Mouse (Mus musculus) fibroblast of lung, adult 2 months (primary cell): ENCODE results near the gene Flot1.

Experiments
- DNase-seq: peaks from one replicate; pipeline ENCODE4 v3.0.0-alpha.2; 2011; ENCODE audit warnings: low read depth

Gene Flot1

DNA sequence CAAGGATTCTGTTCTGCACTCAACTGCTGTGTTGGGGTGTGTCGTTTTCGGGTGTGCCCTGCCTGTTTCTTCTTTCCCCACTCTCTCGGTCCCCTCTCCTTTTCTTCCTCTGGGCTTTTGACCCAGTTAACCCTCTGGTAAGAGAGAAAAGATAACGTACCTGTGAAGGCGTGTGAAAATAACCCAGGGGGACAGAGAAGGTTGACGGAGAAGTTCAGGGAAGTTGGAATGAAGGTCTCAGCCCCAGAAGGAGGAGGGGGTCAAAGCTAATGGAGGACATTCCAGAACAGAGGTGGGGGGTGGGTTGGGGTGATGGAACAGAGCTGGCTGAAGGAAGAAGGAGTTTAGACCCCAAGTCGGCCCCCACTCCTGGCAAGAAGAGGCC lies 45.9 kb downstream of the Flot1 start:
- DNase-seq, result no peak

DNA sequence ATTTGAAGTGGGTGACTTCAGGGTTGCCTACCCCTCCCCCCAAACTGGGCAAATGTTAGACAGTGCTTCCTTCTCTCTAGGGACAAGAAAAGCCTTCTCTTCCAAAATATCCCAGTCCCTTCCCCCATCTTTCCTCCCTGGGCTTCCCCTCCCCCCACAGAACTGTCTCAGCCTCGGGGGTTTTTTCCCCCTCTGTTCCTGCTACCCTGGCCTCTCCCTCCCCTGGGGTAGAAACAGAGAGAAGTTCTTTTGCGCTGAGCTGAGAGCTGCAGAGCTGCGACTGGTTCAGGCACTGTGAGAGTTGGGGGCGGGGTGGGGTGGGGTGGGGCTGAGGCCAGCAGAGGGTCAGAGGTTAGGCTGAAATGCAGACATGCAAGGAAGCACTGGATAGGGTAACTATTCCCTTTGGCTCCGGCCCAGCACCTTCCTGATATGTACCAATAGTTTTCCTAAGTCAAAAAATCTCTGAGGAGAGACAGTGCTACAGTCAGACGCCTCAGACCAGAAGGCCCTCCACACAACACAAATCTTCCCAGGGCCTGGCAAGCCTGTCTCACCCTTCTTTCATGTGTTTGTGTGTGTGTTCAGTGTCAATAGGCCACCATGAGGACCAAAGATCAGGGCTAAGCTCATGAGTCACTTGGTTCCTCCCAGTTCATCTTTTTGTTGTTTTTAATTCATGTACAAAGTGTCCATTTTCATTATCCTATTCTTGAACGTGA lies 46.5 kb downstream of the Flot1 start:
- no peak for DNase-seq

DNA sequence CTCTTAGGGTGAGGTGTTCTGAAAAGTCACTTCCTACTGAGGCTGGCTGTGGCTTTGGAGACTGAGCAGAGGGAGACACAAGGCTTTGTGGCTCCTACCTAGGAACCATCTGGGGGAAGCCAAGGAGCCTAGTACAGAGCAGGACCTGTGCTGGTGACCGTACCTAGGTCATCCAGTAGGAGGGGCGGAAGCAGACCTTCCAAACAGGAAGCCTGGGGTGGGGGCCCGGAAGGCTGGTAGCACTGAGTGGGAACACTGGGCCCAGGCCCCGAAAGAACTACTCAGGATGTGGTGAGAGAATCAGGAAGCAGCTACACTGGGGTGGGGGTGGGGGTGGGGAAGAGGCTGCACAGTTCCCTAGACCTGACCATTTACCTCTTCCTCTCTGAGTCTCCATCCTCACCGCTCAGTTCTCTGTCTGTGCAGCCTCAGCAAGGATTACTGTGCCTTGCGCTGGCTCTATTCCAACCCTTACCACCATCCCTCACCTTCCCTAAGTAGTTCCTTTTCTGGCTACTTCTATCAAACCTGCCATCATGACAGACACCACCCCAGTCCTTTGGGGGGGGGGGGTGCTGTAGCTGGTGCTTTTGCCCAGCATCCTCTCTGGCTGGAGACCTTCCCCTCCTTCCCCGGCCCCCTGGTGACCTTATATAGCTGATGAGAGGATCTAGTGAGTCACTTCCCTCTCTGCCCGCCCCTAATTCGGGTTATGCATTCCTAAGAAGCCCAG lies 47.3 kb downstream of the Flot1 start:
- no peak for DNase-seq

DNA sequence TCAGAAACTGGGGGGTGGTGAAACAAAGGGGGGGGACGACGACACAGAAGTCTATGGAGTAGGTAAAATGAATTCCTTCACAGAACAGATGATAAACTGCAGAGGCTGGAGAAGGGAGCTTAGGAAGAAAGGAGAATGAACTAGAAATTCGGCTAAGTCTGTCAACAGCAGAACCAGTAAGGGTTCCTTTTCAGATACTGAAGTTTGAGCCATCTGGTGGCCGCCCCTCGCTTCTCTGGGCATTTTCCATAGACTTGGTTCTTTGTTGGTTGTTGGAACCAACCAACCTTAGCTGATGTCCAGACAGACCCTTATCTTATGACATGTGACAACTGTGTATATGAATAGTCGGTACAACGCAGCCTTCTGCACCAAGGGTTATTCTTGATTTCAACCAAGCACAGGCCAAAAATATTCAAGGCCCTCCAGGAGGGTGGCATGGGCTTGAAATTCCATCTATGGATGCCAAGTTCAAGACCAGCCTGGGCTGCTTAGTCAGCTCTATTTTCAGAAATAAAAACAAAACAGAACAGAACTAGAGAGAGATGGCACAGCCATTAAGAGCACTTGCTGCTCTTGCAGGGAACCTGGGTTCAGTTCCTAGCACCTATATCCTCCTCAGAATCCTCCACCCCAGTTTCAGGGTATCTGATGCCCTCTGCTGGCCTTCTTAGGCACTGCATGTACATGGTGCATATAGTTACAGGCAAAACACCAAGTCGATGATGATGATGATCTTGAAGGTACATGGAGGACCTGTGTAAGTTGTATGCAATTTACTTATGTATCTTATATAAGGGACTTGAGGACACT lies 48.1 kb downstream of the Flot1 start:
- DNase-seq, result no peak

DNA sequence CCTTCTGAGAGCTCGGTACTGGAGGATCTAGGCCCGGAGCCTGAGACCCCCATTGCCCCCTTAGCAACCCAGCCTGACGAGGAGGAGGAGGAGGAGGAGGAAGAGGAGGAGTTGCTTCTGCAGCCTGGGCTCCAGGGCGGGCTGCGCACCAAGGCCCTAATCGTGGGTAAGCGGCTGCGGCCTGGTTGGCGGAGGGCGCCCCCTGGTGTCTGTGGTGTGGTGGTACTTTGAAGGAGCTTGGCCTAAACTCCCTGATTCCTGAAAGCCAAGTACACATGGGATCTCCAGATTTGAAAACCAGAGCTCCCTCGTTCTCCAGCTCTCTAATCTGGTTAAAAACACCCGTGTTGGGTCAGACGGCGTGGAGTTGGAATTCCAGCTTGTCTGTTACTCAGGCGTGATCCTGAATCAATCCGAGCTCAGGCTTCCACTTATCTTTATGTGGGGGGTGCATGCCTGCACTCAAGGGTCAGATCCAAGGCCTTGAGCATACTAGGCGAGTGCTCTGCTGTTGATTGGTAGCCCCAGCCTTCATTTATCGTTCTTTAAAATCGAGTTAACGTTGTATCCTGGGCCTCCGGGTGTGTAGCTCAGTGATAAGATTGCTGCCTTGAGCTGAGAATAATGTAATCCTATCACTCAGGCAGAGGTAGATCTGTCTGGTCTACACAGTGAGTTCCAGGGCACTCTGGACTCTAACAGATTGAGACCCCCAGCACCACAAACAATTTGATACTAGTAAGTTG lies 50.9 kb downstream of the Flot1 start:
- no peak for DNase-seq

DNA sequence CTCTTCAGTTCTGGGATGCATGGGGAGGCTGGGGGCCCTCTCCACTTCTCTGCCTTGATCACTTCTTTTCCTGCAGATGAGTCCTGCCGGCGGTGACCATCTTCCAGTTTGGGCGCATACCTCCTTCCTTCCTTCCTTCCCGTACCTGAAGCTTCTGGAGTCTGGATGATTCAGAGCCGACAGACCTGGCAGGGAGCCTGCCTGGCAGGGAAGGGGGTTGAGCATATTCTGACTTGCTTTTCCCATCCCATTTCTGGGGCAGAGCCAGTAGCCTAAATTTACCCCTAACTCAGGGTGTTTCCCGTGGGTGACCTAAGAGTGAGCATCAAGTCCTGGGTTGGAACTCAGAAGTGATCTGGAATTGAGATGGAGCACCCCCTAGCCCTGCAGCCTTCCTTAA lies 51.7 kb downstream of the Flot1 start:
- DNase-seq, result no peak

DNA sequence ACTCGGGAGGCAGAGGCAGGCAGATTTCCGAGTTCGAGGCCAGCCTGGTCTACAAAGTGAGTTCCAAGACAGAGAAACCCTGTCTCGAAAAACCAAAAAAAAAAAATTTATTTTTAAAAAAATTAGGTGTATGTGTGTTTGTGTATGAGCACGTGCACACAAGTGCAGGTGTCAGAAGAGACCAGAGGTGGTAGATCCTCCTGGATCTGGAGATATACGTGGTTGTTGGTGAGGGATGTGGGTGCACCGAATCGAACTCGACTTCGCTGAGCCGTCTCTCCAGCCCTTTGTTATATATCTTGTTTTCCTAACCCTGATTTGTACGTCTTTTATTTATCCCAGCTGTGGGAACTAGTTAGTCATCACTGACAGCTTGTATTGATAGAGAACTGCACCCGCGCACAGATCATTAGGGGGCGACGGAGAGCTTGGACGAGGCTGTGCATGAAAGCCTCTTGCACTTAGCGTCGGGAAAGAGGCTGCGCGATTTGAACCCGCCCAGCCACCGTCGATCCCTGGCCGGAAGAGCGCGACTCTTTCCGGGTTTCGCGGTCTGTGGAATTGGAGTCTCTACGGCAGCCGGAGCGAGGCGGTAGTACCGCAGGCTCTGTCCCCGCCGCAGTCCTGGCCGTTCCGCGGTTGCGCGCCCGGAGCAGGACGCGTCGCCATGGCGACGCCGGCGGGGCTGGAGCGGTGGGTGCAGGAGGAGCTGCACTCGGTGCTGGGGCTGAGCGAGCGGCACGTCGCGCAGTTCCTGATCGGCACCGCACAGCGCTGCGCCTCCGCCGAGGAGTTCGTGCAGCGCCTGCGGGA lies 56.4 kb downstream of the Flot1 start, which contains the start of gene Dhx16:
Gene Dhx16, plus strand, starts transcription at position 575 of the 813 bp plus-strand sequence.
- DNase-seq, result peak; percentile 94
